Mouse (Mus musculus): Measurements from ENCODE around the gene Cdk12. TPM values are rescaled to one million over a fixed set of nuclear protein-coding genes. Genes with fewer than 3 reads are reported as not detected.
A peak's percentile ranks its signal among the peaks of the same experiment; 100 is the strongest.

The Cdk12 gene
- polyA plus RNA-seq, 1 experiment: 18.1 TPM

DNA sequence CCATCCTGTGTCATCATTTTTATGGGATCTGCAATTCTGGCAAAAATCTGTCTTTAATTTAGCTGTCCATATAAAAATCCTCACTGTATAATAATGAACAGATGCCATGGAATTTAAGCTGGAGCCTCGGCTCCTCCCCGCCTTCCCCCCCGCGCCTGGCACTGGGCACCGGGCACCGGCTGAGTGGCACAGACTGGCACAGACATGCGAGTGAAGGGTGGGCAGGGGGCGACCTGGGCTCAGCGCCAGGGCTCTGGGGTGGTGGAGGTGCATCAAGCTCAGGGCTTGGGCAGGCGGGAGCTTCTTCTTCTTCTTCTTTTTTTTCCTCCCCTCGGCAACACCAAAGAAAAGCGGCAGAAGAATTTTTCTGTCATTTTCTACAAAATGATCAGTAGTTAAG, 117.5 kb downstream of the Cdk12 start:
- Histone ChIP-seq H3K4me1 (ENCODE audit: control insufficient read depth, insufficient read depth, low read length) (peaks cover 8% of the 10 kb centered on the region), H3K4me3 (ENCODE audit: insufficient read depth, low read length) (peak overlapping the region; percentile 30), H3K27ac (ENCODE audit: insufficient read depth, low read length) (peak overlapping the region; percentile 82)
- TF ChIP-seq CTCF (IDR thresholded peaks at IDR 0.05; ENCODE audit: extremely low read depth, insufficient read depth, low read length) (no peak), POLR2A (IDR thresholded peaks at IDR 0.05; ENCODE audit: extremely low read depth, insufficient read depth, low read length) (no peak)

DNA sequence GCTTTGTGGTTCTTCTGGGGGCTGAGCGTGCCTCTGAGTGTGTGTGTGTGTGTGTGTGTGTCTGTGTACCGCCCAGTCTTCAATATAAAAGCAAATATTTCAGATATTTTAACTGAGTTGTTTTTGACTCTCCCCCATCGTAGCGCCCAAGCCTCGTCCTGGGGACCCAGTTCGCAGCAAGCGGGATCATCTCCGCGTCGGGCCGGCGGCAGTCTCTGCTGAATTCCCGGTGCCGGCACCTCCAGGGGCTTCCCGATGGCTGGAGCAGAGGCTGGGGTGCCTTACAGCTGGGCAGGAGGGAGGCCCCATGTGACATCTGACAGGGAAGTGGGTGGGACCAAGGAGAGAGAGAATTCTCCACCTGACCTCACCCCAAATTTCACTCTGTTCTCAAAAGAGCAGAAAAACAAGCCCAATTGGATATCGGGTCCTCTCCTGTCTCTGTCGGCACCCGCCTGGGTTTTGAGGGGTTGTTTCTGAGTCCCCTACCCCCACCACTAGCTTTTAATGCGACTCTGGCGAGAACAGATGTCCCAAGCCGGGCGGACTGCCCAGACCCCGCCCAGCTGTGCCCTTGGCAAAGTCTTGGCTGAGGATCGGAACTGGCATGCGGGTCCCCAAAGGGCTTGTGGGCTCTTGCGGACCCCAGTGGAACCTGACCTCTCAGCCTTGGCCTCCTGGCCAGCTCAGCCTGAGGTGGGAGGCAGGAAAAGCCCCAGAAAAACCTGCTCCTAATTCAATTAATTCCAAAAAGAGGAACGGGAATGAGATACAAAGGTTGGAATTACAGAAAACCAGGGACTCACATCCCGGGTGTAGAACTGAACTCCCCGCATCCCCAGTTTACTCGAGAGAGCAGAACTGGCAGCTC, 118.2 kb downstream of the Cdk12 start:
- Histone ChIP-seq H3K4me3 (ENCODE audit: insufficient read depth, low read length) (peak overlapping the region; percentile 30), H3K27ac (ENCODE audit: insufficient read depth, low read length) (peak overlapping the region; percentile 82), H3K4me1 (ENCODE audit: control insufficient read depth, insufficient read depth, low read length) (peaks cover 8% of the 10 kb centered on the region)
- TF ChIP-seq CTCF (IDR thresholded peaks at IDR 0.05; ENCODE audit: extremely low read depth, insufficient read depth, low read length) (no peak), POLR2A (IDR thresholded peaks at IDR 0.05; ENCODE audit: extremely low read depth, insufficient read depth, low read length) (no peak)

DNA sequence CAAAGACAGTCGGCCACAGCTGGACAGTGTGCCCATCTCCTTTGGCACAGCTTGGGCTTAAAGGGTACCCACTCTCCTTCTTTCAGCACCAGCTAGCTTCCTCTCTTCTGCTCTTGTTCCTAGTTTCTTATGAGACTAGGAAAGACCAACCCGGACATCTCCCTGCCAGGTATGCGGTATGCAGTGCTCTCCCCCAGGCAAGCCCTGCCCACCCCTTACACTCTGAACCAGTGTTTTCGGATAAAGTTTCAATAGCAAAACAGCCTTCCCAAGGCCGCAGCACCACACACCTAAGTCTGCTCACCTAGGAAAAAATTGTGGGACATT, 118.8 kb downstream of the Cdk12 start:
- Histone ChIP-seq H3K27ac (ENCODE audit: insufficient read depth, low read length) (0 out of 2 replicates have a peak overlapping the region, but pooled peaks have one; percentile 82), H3K4me3 (ENCODE audit: insufficient read depth, low read length) (no peak overlapping the region), H3K4me1 (ENCODE audit: control insufficient read depth, insufficient read depth, low read length) (peaks cover 8% of the 10 kb centered on the region)
- TF ChIP-seq CTCF (IDR thresholded peaks at IDR 0.05; ENCODE audit: extremely low read depth, insufficient read depth, low read length): no peak
- TF ChIP-seq POLR2A (IDR thresholded peaks at IDR 0.05; ENCODE audit: extremely low read depth, insufficient read depth, low read length): no peak

DNA sequence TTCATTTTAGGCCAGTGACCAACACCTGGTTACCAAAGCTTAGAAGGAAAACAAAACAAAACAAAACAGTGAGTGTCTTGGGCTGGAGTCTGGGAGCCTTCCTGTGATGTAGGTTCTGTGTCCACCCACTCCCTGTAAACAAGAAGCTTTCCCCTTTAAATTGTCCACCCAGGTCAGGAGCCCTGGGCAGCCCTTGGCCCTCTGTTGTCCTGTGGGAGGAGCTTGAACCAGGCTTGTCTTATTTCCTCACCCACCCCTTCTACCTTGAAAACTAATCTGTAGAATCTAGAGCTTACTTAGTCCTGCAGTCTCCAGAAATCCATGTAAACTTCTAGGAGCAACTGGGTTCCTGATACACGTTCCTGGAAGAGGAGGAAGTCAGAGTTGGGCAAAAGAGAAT, 119.3 kb downstream of the Cdk12 start:
- H3K4me3 ChIP-seq (ENCODE audit: insufficient read depth, low read length): no peak overlapping the region
- H3K4me1 ChIP-seq (ENCODE audit: control insufficient read depth, insufficient read depth, low read length): peaks cover 8% of the 10 kb centered on the region
- TF ChIP-seq POLR2A (IDR thresholded peaks at IDR 0.05; ENCODE audit: extremely low read depth, insufficient read depth, low read length) (no peak), CTCF (IDR thresholded peaks at IDR 0.05; ENCODE audit: extremely low read depth, insufficient read depth, low read length) (no peak)
- no peak overlapping the region for H3K27ac ChIP-seq (ENCODE audit: insufficient read depth, low read length)

DNA sequence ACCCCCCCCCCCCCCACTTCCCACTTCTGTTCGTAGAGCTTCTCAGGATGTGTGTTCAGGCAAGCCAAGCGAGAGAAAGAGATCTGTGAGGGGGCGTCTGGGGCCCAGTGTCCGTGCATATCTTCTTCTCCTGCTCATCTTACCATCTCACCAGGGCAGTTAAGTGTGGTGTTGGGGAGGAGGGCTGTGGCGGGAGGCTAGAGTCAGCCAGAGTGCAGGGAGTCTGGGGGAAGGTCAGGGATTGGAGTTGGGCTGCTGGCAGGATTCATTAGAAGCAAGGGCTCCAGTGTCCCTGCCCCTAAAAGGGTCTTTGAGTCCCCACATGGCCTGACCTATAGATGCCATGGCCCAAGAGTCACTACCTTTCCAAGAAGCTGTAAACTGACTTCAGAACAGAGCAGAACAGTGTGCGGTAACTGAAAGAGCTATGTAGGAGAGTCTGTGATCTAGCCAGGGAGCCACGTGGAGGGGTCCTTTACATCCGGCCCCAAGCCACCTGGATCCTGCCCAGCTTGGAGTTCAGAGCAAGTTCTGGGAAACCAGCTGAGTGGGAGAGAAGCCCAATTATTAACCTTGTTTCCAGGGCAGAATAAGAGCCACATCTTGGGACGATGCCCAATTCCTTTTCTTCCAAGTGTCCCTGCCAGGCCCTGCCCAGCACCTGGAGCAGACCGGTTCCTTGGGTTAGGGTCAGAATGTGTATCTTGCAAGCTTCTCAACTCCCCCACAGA, 120.4 kb downstream of the Cdk12 start:
- no peak overlapping the region for H3K4me3 ChIP-seq (ENCODE audit: insufficient read depth, low read length)
- H3K4me1 ChIP-seq (ENCODE audit: control insufficient read depth, insufficient read depth, low read length): peaks cover 8% of the 10 kb centered on the region
- TF ChIP-seq CTCF (IDR thresholded peaks at IDR 0.05; ENCODE audit: extremely low read depth, insufficient read depth, low read length): no peak
- TF ChIP-seq POLR2A (IDR thresholded peaks at IDR 0.05; ENCODE audit: extremely low read depth, insufficient read depth, low read length): no peak
- no peak overlapping the region for H3K27ac ChIP-seq (ENCODE audit: insufficient read depth, low read length)

DNA sequence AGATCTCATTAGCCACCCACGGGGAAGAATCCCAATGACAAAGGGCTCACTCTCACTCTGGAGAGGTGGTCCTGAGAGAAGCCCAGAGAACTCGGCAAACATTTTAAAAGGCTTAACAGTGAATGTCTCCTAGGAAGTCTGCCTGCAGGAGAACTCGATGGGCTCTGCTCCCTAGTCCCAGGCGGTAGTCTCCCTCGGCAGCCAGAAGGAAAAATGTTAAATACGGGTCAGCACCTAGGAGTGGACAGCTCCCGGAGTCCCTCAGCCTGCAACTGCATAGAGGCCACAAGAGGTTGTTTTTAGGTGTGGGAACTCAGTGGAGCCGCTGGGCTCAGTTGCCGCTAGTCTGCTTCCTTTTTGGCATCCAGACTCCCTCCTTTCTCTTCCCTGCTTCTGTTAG, 121.1 kb downstream of the Cdk12 start:
- Histone ChIP-seq H3K4me1 (ENCODE audit: control insufficient read depth, insufficient read depth, low read length) (peaks cover 6% of the 10 kb centered on the region), H3K27ac (ENCODE audit: insufficient read depth, low read length) (no peak overlapping the region), H3K4me3 (ENCODE audit: insufficient read depth, low read length) (no peak overlapping the region)
- TF ChIP-seq CTCF (IDR thresholded peaks at IDR 0.05; ENCODE audit: extremely low read depth, insufficient read depth, low read length): no peak
- no peak for TF ChIP-seq POLR2A (IDR thresholded peaks at IDR 0.05; ENCODE audit: extremely low read depth, insufficient read depth, low read length)

DNA sequence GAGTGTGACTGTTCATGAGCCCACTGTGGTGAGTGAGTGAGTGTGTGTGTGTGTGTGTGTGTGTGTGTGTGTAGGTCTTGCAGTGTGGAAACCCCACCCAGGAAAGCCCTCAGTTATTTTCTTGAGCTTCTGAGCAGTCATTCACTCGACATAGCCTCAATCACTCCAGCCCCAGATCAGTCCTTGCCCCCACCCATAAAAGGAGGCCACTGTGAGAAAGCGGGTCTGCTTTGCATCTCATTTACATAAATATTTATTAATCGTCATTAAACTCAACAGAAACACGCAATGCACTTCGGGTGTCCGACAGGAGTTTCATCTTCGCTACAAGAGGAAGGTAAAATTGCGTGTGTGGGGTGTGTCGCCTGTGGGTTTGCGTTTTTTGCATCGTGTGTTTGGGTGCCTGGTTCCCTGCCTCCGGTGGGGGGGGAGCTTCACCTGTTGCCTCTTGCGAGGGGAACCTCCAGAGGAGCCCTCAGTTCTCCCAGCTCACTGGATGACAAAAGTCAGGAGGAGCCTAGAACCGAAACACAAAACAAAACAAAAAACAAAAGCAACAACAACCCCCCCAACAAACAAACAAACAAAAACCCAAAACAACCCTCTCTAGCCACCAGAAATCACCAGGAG, 122.4 kb downstream of the Cdk12 start:
- TF ChIP-seq CTCF (IDR thresholded peaks at IDR 0.05; ENCODE audit: extremely low read depth, insufficient read depth, low read length) (no peak), POLR2A (IDR thresholded peaks at IDR 0.05; ENCODE audit: extremely low read depth, insufficient read depth, low read length) (no peak)
- peak overlapping the region; percentile 93; the same call in 1 of the 2 replicates for H3K4me3 ChIP-seq (ENCODE audit: insufficient read depth, low read length)

DNA sequence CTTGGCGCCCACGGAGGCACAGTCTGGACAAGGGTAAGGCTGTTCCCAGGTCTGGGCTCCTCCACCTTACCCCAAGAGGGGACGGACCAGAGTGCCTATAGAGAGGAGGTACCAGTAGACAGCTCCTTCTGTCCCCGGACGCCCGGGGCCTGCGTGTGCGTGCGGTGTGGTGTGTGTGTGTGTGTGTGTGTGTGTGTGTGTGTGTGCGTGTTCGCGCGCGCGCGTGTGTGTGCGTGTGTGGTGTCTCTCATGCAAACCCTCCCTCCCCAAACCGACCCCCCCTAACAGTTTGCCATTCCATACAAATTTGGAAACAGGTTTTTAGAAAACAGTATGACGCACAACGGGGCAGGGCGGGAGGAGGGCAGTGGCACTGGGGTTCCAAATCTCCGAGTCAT, 123.0 kb downstream of the Cdk12 start:
- peaks cover 5% of the 10 kb centered on the region for H3K4me1 ChIP-seq (ENCODE audit: control insufficient read depth, insufficient read depth, low read length)
- H3K27ac ChIP-seq (ENCODE audit: insufficient read depth, low read length): no peak overlapping the region
- TF ChIP-seq POLR2A (IDR thresholded peaks at IDR 0.05; ENCODE audit: extremely low read depth, insufficient read depth, low read length) (no peak), CTCF (IDR thresholded peaks at IDR 0.05; ENCODE audit: extremely low read depth, insufficient read depth, low read length) (no peak)
- peak overlapping the region; percentile 93 for H3K4me3 ChIP-seq (ENCODE audit: insufficient read depth, low read length)

More for the DNA sequence above, 122.4 kb downstream of the Cdk12 start:
- Histone ChIP-seq H3K4me1 (ENCODE audit: control insufficient read depth, insufficient read depth, low read length) (peaks cover 5% of the 10 kb centered on the region), H3K27ac (ENCODE audit: insufficient read depth, low read length) (no peak overlapping the region)

DNA sequence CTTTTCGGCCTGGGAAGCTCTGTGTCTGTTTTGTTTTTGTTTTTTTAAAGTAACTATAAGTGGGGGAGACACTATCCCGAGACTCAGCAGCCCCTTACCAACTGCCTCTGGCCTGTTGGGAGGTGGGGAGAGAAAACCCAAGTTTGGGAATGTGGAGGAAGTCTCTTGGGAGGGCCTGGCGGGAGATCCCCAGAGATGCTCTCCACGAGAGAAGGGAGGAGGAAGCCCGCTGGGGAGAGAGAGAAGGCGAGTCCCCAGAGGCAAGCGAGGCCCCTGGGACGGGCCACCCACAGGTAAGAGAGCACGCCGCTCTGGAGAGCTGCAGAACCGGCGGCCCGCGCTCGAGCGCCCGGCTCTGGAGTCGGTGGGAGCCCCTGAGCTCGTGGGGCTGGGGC, 123.9 kb downstream of the Cdk12 start:
- peaks cover 5% of the 10 kb centered on the region for H3K4me1 ChIP-seq (ENCODE audit: control insufficient read depth, insufficient read depth, low read length)
- no peak for TF ChIP-seq CTCF (IDR thresholded peaks at IDR 0.05; ENCODE audit: extremely low read depth, insufficient read depth, low read length)
- TF ChIP-seq POLR2A (IDR thresholded peaks at IDR 0.05; ENCODE audit: extremely low read depth, insufficient read depth, low read length): no peak
- no peak overlapping the region for H3K27ac ChIP-seq (ENCODE audit: insufficient read depth, low read length)
- peak overlapping the region; percentile 93 for H3K4me3 ChIP-seq (ENCODE audit: insufficient read depth, low read length)

Measured in cortical plate, adult 2 months (tissue).